Mouse (Mus musculus) ES-E14 (cell line): ENCODE results near the gene Pdia5.

ENCODE experiments used
- CHD2 ChIP-seq: IDR thresholded peaks from 2 replicates; pipeline ENCODE4 v1.6.1; 2014; ENCODE audit warnings: mild to moderate bottlenecking, low read depth, low read length, inconsistent platforms
- MAFK ChIP-seq: IDR thresholded peaks from 2 replicates; pipeline ENCODE4 v1.6.1; 2014; ENCODE audit warnings: mild to moderate bottlenecking, low read depth, low read length, inconsistent platforms; ENCODE audit not compliant: insufficient read depth
- ZC3H11A ChIP-seq: IDR thresholded peaks from 2 replicates; pipeline ENCODE4 v1.6.1; 2012; ENCODE audit warnings: low read depth, mild to moderate bottlenecking, inconsistent platforms, low read length, borderline replicate concordance
- ZNF384 ChIP-seq: IDR thresholded peaks from 2 replicates; pipeline ENCODE4 v1.6.1; 2012; ENCODE audit warnings: low read depth, low read length, inconsistent platforms

DNA sequence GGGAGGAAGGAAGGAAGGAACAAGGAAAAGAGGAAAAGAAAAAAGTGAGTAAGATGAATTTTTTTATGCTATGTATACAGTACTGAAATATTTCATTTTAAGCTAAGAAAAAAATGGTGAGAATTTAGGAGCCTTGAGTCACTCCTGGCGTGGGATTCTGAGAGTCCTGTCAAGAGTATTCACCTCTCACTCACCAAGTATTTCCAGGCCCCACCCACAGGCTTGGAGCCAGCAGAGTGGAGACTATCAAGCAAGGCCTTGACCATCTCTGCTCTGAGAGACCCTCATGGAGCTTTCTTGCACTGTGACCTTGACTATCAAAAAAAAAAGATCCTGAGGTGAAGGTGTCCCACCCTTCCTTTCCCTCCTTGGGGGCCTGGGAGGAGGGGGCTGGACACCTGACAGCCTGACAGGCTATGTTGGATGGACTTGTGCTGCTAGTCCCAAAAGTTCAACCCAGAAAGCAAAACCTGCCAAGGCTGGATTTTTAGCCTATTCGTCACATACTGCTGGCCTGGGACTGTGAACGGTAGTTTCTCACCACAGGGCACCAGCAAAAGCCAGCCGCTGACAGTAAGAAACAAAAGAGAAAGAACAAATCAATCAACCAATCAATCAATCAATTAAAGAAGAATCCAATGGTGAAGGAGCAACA lies 10.6 kb upstream of the Pdia5 start:
- TF ChIP-seq CHD2, result no peak
- no peak for TF ChIP-seq ZNF384
- TF ChIP-seq MAFK, result no peak
- no peak for TF ChIP-seq ZC3H11A
